Mouse (Mus musculus) bone marrow, adult 2 months (tissue): Measurements from ENCODE around the gene Slc17a9. TPM values are rescaled to one million over a fixed set of nuclear protein-coding genes. Genes with fewer than 3 reads are reported as not detected.

Experiments
- H3K27ac ChIP-seq: fragments of 200-500 bp; 2 replicates; pipeline ENCODE4 v1.5.1; 2012; ENCODE audit warnings: low read depth, mild to moderate bottlenecking, control low read depth, inconsistent platforms, low read length; ENCODE audit not compliant: control insufficient read depth, poor library complexity, insufficient read depth
- H3K4me1 ChIP-seq: fragments of 200-500 bp; 2 replicates; pipeline ENCODE4 v1.6.1; 2011; ENCODE audit warnings: low read length; ENCODE audit not compliant: control insufficient read depth, insufficient read depth
- H3K4me3 ChIP-seq: fragments of 200-500 bp; replicated peaks from 2 replicates; pipeline ENCODE3; 2011; ENCODE audit warnings: mild to moderate bottlenecking, low read depth, low read length, control low read depth; ENCODE audit not compliant: control insufficient read depth
- CTCF ChIP-seq: fragments of 200-500 bp; IDR thresholded peaks from 2 replicates; pipeline ENCODE4 v1.5.1; 2011; ENCODE audit warnings: low read length, control low read depth; ENCODE audit not compliant: control insufficient read depth, insufficient read depth
- POLR2A ChIP-seq: fragments of 200-500 bp; IDR thresholded peaks from 2 replicates; pipeline ENCODE4 v1.6.1; 2011; ENCODE audit warnings: low read depth, mild to moderate bottlenecking, control low read depth, low read length, borderline replicate concordance; ENCODE audit not compliant: control insufficient read depth
- WGBS: fragments of 180-500 bp; shearing (Covaris S2); methylation state at CpG from one replicate; pipeline ENCODE4 v1.1.7; 2018; 5-methylcytosine and 5-hydroxymethylcytosine counted together
- polyA plus RNA-seq: library from polyadenylated mRNA; stranded (reverse); fragments of >200 nt; gene quantifications from 2 replicates; pipeline ENCODE4 v1.2.4, GENCODE M21; 2011; ENCODE audit warnings: low replicate concordance; ENCODE audit not compliant: missing spikeins, insufficient read depth, insufficient read length

Gene Slc17a9
- polyA plus RNA-seq, 1 experiment, result 35.6 TPM

DNA sequence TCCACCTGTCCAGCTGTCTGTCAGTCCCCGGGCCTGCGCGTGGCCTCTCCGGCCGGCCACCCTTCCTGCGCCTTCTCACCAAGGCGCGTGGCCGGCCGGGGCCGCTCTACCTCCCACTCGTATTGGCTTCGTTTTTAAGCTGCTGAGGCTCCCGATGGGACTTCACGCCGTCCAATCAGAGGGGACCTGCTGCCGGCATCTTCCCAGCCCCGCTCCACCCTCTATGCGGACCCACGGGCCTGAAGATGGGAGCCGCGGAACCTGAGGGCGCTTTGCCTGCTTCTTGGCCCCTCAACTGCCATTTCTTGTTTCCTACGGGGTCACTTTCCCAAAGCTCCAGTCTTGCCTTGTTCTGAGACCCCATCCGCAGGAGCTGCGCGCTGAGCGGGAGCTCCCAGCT lies 51.7 kb downstream of the Slc17a9 start, which contains the start of gene Bhlhe23:
Gene Bhlhe23 (minus strand): TSS at position 108 of the 400 bp plus-strand sequence.
- H3K4me3 ChIP-seq, result no peak within 1 kb of the TSS
- H3K4me1 ChIP-seq, result no peaks in the 10 kb centered on the region
- H3K27ac ChIP-seq, result no peak within 1 kb of the TSS
- TF ChIP-seq CTCF (no peak), POLR2A (no peak)
- 8% methylated on average over 28 of the region's 28 CpGs for WGBS

DNA sequence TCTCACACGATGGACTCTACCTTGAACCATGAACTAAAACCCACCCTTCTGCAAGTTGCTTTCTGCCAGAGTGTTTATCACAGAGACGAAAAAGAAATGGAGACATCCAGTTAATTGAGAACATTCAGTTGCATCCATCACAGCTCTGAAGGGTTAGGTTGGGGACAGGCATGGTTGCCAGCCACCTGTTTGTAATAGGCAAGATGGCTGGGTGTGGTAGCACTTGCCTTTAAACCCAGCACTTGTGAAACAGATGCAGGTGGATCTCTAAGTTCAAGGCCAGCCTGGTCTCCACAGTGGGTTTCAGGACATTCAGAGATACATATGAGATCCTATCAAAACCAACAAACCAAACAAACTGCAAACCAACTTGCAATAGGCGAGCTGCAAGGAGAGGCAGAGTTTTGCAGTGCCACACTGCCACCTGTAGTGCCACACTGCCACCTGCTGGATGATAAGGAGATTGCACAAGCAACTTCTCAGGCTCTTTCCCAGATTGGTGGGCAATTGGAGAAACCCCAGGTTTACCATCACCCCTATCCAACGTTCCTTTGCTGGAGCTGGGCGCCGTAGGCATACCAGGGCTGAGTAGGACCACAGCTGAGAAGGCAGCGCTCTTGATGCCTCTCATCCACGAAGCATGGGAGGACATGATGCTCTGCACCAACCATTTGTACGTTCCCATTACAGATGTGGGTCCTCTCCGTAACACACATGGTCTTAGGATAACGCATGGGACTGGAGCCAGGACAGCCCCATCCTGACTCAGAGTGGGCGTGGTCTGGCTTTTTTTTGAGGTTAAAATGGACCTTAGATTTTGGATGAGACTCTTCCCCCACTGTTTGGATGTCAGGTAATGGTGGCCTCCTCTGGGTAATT lies 54.4 kb downstream of the Slc17a9 start:
- Histone ChIP-seq H3K4me1 (no peaks in the 10 kb centered on the region), H3K27ac (no peak overlapping the region), H3K4me3 (no peak overlapping the region)
- WGBS, result 24% methylated on average over 12 of the region's 12 CpGs
- TF ChIP-seq POLR2A (no peak), CTCF (peak; percentile 98)

- TF ChIP-seq POLR2A (no peak), CTCF (no peak)
- H3K4me3 ChIP-seq, result no peak overlapping the region
- 7% methylated on average over 2 of the region's 2 CpGs for WGBS
- no peaks in the 10 kb centered on the region for H3K4me1 ChIP-seq
- no peak overlapping the region for H3K27ac ChIP-seq
Observed at GRCm38 (mm10) chr2:180780282-180780681, 55.2 kb downstream of the Slc17a9 start.

DNA sequence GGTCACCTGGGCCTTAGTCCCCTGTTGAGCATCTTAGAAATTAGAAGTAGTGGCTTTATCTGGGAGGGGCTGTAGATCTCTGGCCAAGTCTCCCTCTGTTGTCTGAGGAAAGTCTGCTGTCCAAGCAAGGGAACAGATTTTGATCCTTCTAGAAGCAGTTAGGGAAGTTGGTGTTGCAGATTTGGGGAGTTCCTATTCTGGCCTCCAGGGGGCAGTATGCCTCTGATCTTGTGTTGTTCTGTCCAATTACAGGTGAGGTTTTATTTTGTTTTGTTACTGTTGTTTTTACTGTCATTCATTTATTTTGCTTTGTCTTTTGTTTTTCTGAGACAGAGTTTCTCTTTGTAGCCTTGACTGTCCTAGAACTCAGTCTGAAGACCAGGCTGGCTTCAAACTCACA lies 61.7 kb downstream of the Slc17a9 start:
- Histone ChIP-seq H3K4me1 (no peaks in the 10 kb centered on the region), H3K4me3 (no peak overlapping the region), H3K27ac (no peak overlapping the region)
- TF ChIP-seq CTCF (no peak), POLR2A (no peak)

DNA sequence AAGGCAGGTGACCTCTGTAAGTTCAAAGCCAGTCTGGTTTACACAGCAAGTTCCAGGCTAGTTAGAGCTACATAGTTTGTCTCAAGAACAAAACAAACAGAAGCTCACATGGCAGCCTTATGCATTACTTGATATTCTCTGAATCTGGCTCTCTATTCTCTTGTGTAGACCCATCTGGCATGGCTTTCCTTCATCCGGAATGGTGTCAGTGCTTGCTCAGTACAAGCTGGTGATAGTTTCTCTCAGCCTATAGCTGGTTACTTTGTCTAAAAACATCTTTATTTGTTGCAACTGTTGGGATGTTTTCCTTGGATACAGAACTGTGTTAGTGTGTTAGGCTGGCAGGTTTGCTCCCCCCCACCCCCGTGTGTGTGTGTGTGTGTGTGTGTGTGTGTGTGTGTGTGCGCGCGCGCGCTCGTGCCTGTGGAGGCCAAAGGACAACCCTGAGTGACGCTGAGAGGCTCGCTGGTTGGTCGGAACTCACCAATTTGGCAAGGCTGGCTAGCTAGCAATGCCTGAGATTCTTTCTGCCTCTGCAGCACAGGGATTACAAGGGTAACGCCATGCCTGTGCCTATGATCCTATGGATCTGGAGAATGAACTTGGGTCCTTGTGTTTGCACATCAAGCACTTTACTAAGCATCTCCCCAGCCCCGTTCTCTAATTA lies 62.6 kb downstream of the Slc17a9 start:
- WGBS, result 82% methylated on average over 13 of the region's 13 CpGs
- H3K4me3 ChIP-seq, result no peak overlapping the region
- H3K4me1 ChIP-seq, result no peaks in the 10 kb centered on the region
- H3K27ac ChIP-seq, result no peak overlapping the region
- TF ChIP-seq CTCF (no peak), POLR2A (no peak)

DNA sequence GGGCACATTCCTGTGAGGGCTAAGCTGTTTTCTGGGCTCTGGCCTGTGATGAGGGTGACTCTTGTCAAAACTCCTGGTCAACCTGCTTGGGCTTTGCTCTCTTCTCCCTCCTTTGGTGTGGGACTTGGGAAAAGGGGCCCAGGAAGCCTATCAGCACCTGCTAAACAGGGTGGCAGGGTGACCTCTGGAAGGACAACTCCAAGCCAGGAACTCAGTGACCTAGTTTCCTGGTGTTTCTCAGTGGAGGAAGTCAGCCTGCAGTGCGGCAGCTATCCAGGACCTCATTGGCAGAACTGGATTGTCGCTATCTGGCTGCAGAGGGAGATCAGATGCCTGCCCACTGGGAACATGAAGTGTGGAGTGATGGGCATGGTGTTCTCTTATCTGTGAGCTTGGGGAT lies 63.3 kb downstream of the Slc17a9 start:
- WGBS, result 25% methylated on average over 2 of the region's 2 CpGs
- no peak overlapping the region for H3K27ac ChIP-seq
- H3K4me3 ChIP-seq, result no peak overlapping the region
- no peaks in the 10 kb centered on the region for H3K4me1 ChIP-seq
- no peak for TF ChIP-seq POLR2A
- TF ChIP-seq CTCF, result no peak

GRCm38 (mm10) chr2:180788843-180789242 lies 63.8 kb downstream of the Slc17a9 start:
- H3K4me3 ChIP-seq, result no peak overlapping the region
- 27% methylated on average over 7 of the region's 7 CpGs for WGBS
- no peaks in the 10 kb centered on the region for H3K4me1 ChIP-seq
- TF ChIP-seq CTCF (no peak), POLR2A (no peak)
- H3K27ac ChIP-seq, result no peak overlapping the region

DNA sequence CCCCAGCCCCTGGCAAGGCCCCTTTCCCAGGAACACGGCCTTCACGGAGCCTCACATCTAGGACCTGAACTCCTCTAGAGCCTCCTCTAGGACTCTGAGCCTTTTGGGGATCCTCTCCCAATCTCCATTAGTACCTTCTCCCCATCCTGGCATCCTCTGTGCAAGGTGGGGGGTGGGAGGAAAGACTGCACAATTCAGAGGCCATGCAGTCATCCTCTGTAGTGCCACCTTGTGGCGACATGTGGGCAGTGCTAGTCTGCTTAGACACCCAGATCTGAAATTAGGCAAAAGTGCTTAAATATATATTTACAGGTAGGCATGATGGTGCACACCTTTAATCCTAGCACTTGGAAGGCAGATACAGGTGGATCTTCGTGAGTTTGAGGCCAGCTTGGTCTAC lies 66.6 kb downstream of the Slc17a9 start:
- 45% methylated on average over 4 of the region's 4 CpGs for WGBS
- H3K4me1 ChIP-seq, result no peaks in the 10 kb centered on the region
- H3K4me3 ChIP-seq, result no peak overlapping the region
- TF ChIP-seq CTCF (peak; percentile 84), POLR2A (no peak)
- no peak overlapping the region for H3K27ac ChIP-seq

Other genes with a start within 250 kb of the Slc17a9 start
- gene Ntsr1, start 225.3 kb upstream of the Slc17a9 start, polyA plus RNA-seq, result not detected in 2 replicates
- 15.1 and 23.8 TPM in 2 replicates for gene Mrgbp, start 144.0 kb upstream of the Slc17a9 start, polyA plus RNA-seq
- gene Ogfr, start 136.0 kb upstream of the Slc17a9 start, polyA plus RNA-seq, result 28.5 and 40.6 TPM in 2 replicates
- gene Col9a3, start 127.5 kb upstream of the Slc17a9 start, polyA plus RNA-seq, result 0.56 and 1.4 TPM in 2 replicates
- 2.0 TPM in 1 of 2 replicates, not detected in the other for gene Tcfl5, start 82.6 kb upstream of the Slc17a9 start, polyA plus RNA-seq
- gene Dido1, start 15.3 kb upstream of the Slc17a9 start, polyA plus RNA-seq, result 15.5 and 36.0 TPM in 2 replicates
- 79.0 and 81.5 TPM in 2 replicates for gene Gid8, start 15.1 kb upstream of the Slc17a9 start, polyA plus RNA-seq
- gene Bhlhe23, start 51.6 kb downstream of the Slc17a9 start, polyA plus RNA-seq, result not detected in 2 replicates
- 17.7 and 26.6 TPM in 2 replicates for gene Ythdf1, start 195.7 kb downstream of the Slc17a9 start, polyA plus RNA-seq
- not detected in 2 replicates for gene Birc7, start 203.8 kb downstream of the Slc17a9 start, polyA plus RNA-seq
- not detected in 2 replicates for gene Nkain4, start 229.4 kb downstream of the Slc17a9 start, polyA plus RNA-seq
- gene Arfgap1, start 242.0 kb downstream of the Slc17a9 start, polyA plus RNA-seq, result 32.9 and 35.6 TPM in 2 replicates